In genomic region chrX:12135121-12136111, GRCm38 (mm10) we compare ENCODE assay signal across 8 mouse cellular contexts. TPM values are rescaled to one million over a fixed set of nuclear protein-coding genes. Genes with fewer than 3 reads are reported as not detected.
A peak's percentile ranks its signal among the peaks of the same experiment; 100 is the strongest.
DNase-seq lines count a peak whose midpoint lies in the region; ATAC-seq and TF ChIP-seq lines count a peak whose summit lies in the region.

No protein-coding gene starts in this region.

- H3K4me2 ChIP-seq in heart, embryonic 15.5 days, result peak overlapping the region; percentile 77
- peak overlapping the region; percentile 59 for H3K4me2 ChIP-seq in midbrain, embryonic 11.5 days
- peak overlapping the region; percentile 81 for H3K4me2 ChIP-seq in stomach, embryonic 16.5 days (ENCODE audit: low read depth, low read length)

- no peak for TF ChIP-seq CTCF in layer of hippocampus, adult 2 months (conservative IDR thresholded peaks at IDR 0.05)

- DNase-seq in layer of hippocampus, adult 2 months (ENCODE audit: low spot score in 2 of 2), result no peak
- no peak for DNase-seq in layer of hippocampus, adult 8-10 months (ENCODE audit: low spot score in 2 of 2)
- DNase-seq in NIH3T3 (ENCODE audit: low read depth), result peak; percentile 86
- peak; percentile 80 for DNase-seq in embryonic facial prominence, embryonic 10.5 days (ENCODE audit: low spot score)
- peak; percentile 68 for DNase-seq in left cerebral cortex, postnatal 4 days
- DNase-seq in midbrain, embryonic 11.5 days (ENCODE audit: low spot score, missing footprints), result peak; percentile 94

- H3K9me3 ChIP-seq in embryonic facial prominence, embryonic 10.5 days, result no peaks in the 10 kb centered on the region
- H3K9me3 ChIP-seq in heart, embryonic 15.5 days (replicated peaks), result no peaks in the 10 kb centered on the region
- H3K9me3 ChIP-seq in midbrain, embryonic 11.5 days (ENCODE audit: control insufficient read depth, low read length), result no peaks in the 10 kb centered on the region
- no peaks in the 10 kb centered on the region for H3K9me3 ChIP-seq in stomach, embryonic 16.5 days (replicated peaks; ENCODE audit: control insufficient read depth, low read length)

- peak overlapping the region; percentile 54 for H3K9ac ChIP-seq in heart, embryonic 15.5 days
- peak overlapping the region; percentile 63 for H3K9ac ChIP-seq in midbrain, embryonic 11.5 days (ENCODE audit: low read length)
- H3K9ac ChIP-seq in stomach, embryonic 16.5 days (ENCODE audit: low read length), result peak overlapping the region; percentile 66

- H3K4me3 ChIP-seq in layer of hippocampus, adult 2 months, result peak overlapping the region; percentile 57
- H3K4me3 ChIP-seq in embryonic facial prominence, embryonic 10.5 days, result peak overlapping the region; percentile 55
- H3K4me3 ChIP-seq in heart, embryonic 15.5 days, result peak overlapping the region; percentile 48
- H3K4me3 ChIP-seq in midbrain, embryonic 11.5 days (ENCODE audit: low read depth, low read length), result peak overlapping the region; percentile 31
- peak overlapping the region; percentile 43 for H3K4me3 ChIP-seq in stomach, embryonic 16.5 days (replicated peaks; ENCODE audit: low read length)

- H3K27me3 ChIP-seq in embryonic facial prominence, embryonic 10.5 days (replicated peaks; ENCODE audit: low read depth, poor library complexity, severe bottlenecking), result peaks cover 100% of the 10 kb centered on the region
- peaks cover 84% of the 10 kb centered on the region for H3K27me3 ChIP-seq in heart, embryonic 15.5 days
- peaks cover 81% of the 10 kb centered on the region for H3K27me3 ChIP-seq in midbrain, embryonic 11.5 days (ENCODE audit: control insufficient read depth, insufficient read depth, low read length)
- H3K27me3 ChIP-seq in stomach, embryonic 16.5 days (ENCODE audit: control insufficient read depth, insufficient read depth, low read length), result peaks cover 49% of the 10 kb centered on the region; the same call in 1 of the 2 replicates

- intact Hi-C loops in left cerebral cortex, postnatal 4 days (cut with DNase I), result no loop called here

- 3% methylated on average over 59 of the region's 75 CpGs for WGBS in embryonic facial prominence, embryonic 10.5 days
- 2% methylated on average over 39 of the region's 75 CpGs for WGBS in heart, embryonic 15.5 days
- 2% methylated on average over 49 of the region's 75 CpGs for WGBS in midbrain, embryonic 11.5 days
- WGBS in stomach, embryonic 16.5 days, result 4% methylated on average over 54 of the region's 75 CpGs

- H3K36me3 ChIP-seq in embryonic facial prominence, embryonic 10.5 days (replicated peaks), result no peaks in the 10 kb centered on the region
- no peaks in the 10 kb centered on the region for H3K36me3 ChIP-seq in heart, embryonic 15.5 days
- no peaks in the 10 kb centered on the region for H3K36me3 ChIP-seq in midbrain, embryonic 11.5 days (ENCODE audit: control insufficient read depth, insufficient read depth, low read length)
- no peaks in the 10 kb centered on the region for H3K36me3 ChIP-seq in stomach, embryonic 16.5 days (ENCODE audit: control insufficient read depth, insufficient read depth, low read length)

- H3K4me1 ChIP-seq in embryonic facial prominence, embryonic 10.5 days, result peaks cover 80% of the 10 kb centered on the region
- peaks cover 35% of the 10 kb centered on the region for H3K4me1 ChIP-seq in heart, embryonic 15.5 days (replicated peaks)
- peaks cover 35% of the 10 kb centered on the region for H3K4me1 ChIP-seq in midbrain, embryonic 11.5 days (ENCODE audit: control insufficient read depth, insufficient read depth, low read length)
- H3K4me1 ChIP-seq in stomach, embryonic 16.5 days (ENCODE audit: control insufficient read depth, insufficient read depth, low read length), result 0 out of 2 replicates have a peak, but pooled peaks cover 13% of the 10 kb centered on the region

- ATAC-seq in heart, embryonic 15.5 days (replicated peaks; ENCODE audit: insufficient number of reproducible peaks, insufficient read depth, low FRiP score, low read depth), result peak; percentile 23; the same call in 1 of the 2 replicates
- ATAC-seq in midbrain, embryonic 11.5 days (ENCODE audit: low FRiP score), result peak; percentile 61
- peak; percentile 45 for ATAC-seq in stomach, embryonic 16.5 days (ENCODE audit: insufficient read depth, low FRiP score)

- H3K27ac ChIP-seq in layer of hippocampus, adult 2 months, result peak overlapping the region; percentile 87
- peak overlapping the region; percentile 87 for H3K27ac ChIP-seq in embryonic facial prominence, embryonic 10.5 days (replicated peaks)
- peak overlapping the region; percentile 90 for H3K27ac ChIP-seq in heart, embryonic 15.5 days
- H3K27ac ChIP-seq in midbrain, embryonic 11.5 days (ENCODE audit: low read depth, low read length), result peak overlapping the region; percentile 89
- H3K27ac ChIP-seq in stomach, embryonic 16.5 days (ENCODE audit: low read length), result peak overlapping the region; percentile 85

RNA-seq across cellular contexts. Expression of gene Bcor, which starts 24.7 kb away (rescaled TPM):
- 10 to 100 TPM; 16.7 to 21.3 TPM for total RNA-seq in layer of hippocampus, adult 2 months (2021)
- total RNA-seq in layer of hippocampus, adult 8-10 months (2022), result 10 to 100 TPM; 17.6 to 21.4 (median 20.3) TPM
- 23.7 and 26.3 TPM in 2 replicates for polyA plus RNA-seq in embryonic facial prominence, embryonic 10.5 days (2016; fragmentation: Nextera tagmentation; extraction: Ambion mirVana)
- polyA plus RNA-seq in heart, embryonic 15.5 days (2015; fragmentation: Nextera tagmentation; extraction: Ambion mirVana), result 11.7 and 14.9 TPM in 2 replicates
- total RNA-seq in left cerebral cortex, postnatal 4 days (2021), result 10 to 100 TPM; 30.6 to 31.6 TPM
- 26.3 and 27.7 TPM in 2 replicates for polyA plus RNA-seq in midbrain, embryonic 11.5 days (2014; fragmentation: Nextera tagmentation; extraction: Ambion mirVana)
- polyA plus RNA-seq in stomach, embryonic 16.5 days (2015; fragmentation: Nextera tagmentation; extraction: Ambion mirVana), result 11.1 and 13.9 TPM in 2 replicates

Comparison
In these comparisons a context has a peak if more than half of its experiments do, and no peak if none do; other contexts are left out.
1. DNase-seq: peak in NIH3T3 (single experiment), embryonic facial prominence, embryonic 10.5 days (single experiment), left cerebral cortex, postnatal 4 days (single experiment) and midbrain, embryonic 11.5 days (single experiment); none in layer of hippocampus, adult 2 months (0 of 2) and layer of hippocampus, adult 8-10 months (0 of 2).
2. Peak in every context shown above with its lines, with median percentiles within 50 percentile points of each other: H3K27ac ChIP-seq, H3K4me3 ChIP-seq, ATAC-seq, H3K4me2 ChIP-seq and H3K9ac ChIP-seq.